Mouse (Mus musculus): Measurements from ENCODE around the gene Tnfaip1. TPM values are rescaled to one million over a fixed set of nuclear protein-coding genes. Genes with fewer than 3 reads are reported as not detected.

The Tnfaip1 gene
- polyA plus RNA-seq, 1 experiment from 2014 or later: 42.1 TPM

GRCm38 (mm10) chr11:78515549-78516325, 20.4 kb downstream of the Tnfaip1 start:
- Histone ChIP-seq H3K9me3 (ENCODE audit: control insufficient read depth, low read length) (no peaks in the 10 kb centered on the region), H3K4me3 (ENCODE audit: low read depth, low read length) (no peak overlapping the region), H3K27me3 (replicated peaks; ENCODE audit: control insufficient read depth, insufficient read depth, low read length) (no peaks in the 10 kb centered on the region), H3K9ac (ENCODE audit: low read depth, low read length) (no peak overlapping the region), H3K4me2 (no peak overlapping the region), H3K36me3 (ENCODE audit: control insufficient read depth, insufficient read depth, low read length) (peaks cover 37% of the 10 kb centered on the region), H3K27ac (ENCODE audit: low read depth, low read length) (no peak overlapping the region), H3K4me1 (replicated peaks; ENCODE audit: control insufficient read depth, insufficient read depth, low read length) (peaks cover 7% of the 10 kb centered on the region)
- ATAC-seq (replicated peaks; ENCODE audit: low FRiP score) (no peak), DNase-seq (ENCODE audit: low spot score) (no peak)
- WGBS: 61% methylated on average over 2 of the region's 2 CpGs

GRCm38 (mm10) chr11:78513106-78513790, 22.9 kb downstream of the Tnfaip1 start:
- DNase-seq (ENCODE audit: low spot score): no peak
- H3K4me2 ChIP-seq: peak overlapping the region; percentile 84
- peaks cover 32% of the 10 kb centered on the region for H3K36me3 ChIP-seq (ENCODE audit: control insufficient read depth, insufficient read depth, low read length)
- peak overlapping the region; percentile 96 for H3K4me3 ChIP-seq (ENCODE audit: low read depth, low read length)
- peak overlapping the region; percentile 98 for H3K9ac ChIP-seq (ENCODE audit: low read depth, low read length)
- peaks cover 7% of the 10 kb centered on the region for H3K4me1 ChIP-seq (replicated peaks; ENCODE audit: control insufficient read depth, insufficient read depth, low read length)
- H3K9me3 ChIP-seq (ENCODE audit: control insufficient read depth, low read length): no peaks in the 10 kb centered on the region
- H3K27ac ChIP-seq (ENCODE audit: low read depth, low read length): no peak overlapping the region
- ATAC-seq (replicated peaks; ENCODE audit: low FRiP score): no peak
- no peaks in the 10 kb centered on the region for H3K27me3 ChIP-seq (replicated peaks; ENCODE audit: control insufficient read depth, insufficient read depth, low read length)
- 71% methylated on average over 3 of the region's 3 CpGs for WGBS

- no peaks in the 10 kb centered on the region for H3K27me3 ChIP-seq (replicated peaks; ENCODE audit: control insufficient read depth, insufficient read depth, low read length)
- H3K4me1 ChIP-seq (replicated peaks; ENCODE audit: control insufficient read depth, insufficient read depth, low read length): peaks cover 7% of the 10 kb centered on the region
- H3K9me3 ChIP-seq (ENCODE audit: control insufficient read depth, low read length): no peaks in the 10 kb centered on the region
- whole genome bisulfite sequencing: 1% methylated on average over 67 of the region's 67 CpGs
- peak within 1 kb of the TSS; percentile 80 for H3K27ac ChIP-seq (ENCODE audit: low read depth, low read length)
- peak; percentile 92 for DNase-seq (ENCODE audit: low spot score)
- peaks cover 33% of the 10 kb centered on the region for H3K36me3 ChIP-seq (ENCODE audit: control insufficient read depth, insufficient read depth, low read length)
- ATAC-seq (replicated peaks; ENCODE audit: low FRiP score): peak; percentile 97
- H3K9ac ChIP-seq (ENCODE audit: low read depth, low read length): peak within 1 kb of the TSS; percentile 98
- peak within 1 kb of the TSS; percentile 96 for H3K4me3 ChIP-seq (ENCODE audit: low read depth, low read length)
- H3K4me2 ChIP-seq: peak within 1 kb of the TSS; percentile 84
Measured at GRCm38 (mm10) chr11:78512025-78512957, 23.8 kb downstream of the Tnfaip1 start, which contains the start of the genes Tmem199 and Poldip2. Gene Tmem199, minus strand, starts transcription at chr11:78512172. Gene Poldip2, plus strand, starts transcription at chr11:78512193.

- H3K4me1 ChIP-seq (replicated peaks; ENCODE audit: control insufficient read depth, insufficient read depth, low read length): peaks cover 7% of the 10 kb centered on the region
- ATAC-seq (replicated peaks; ENCODE audit: low FRiP score) (no peak), DNase-seq (ENCODE audit: low spot score) (no peak)
- no peak overlapping the region for H3K9ac ChIP-seq (ENCODE audit: low read depth, low read length)
- H3K27me3 ChIP-seq (replicated peaks; ENCODE audit: control insufficient read depth, insufficient read depth, low read length): no peaks in the 10 kb centered on the region
- H3K9me3 ChIP-seq (ENCODE audit: control insufficient read depth, low read length): no peaks in the 10 kb centered on the region
- H3K4me3 ChIP-seq (ENCODE audit: low read depth, low read length): no peak overlapping the region
- WGBS: 74% methylated on average over 5 of the region's 5 CpGs
- H3K27ac ChIP-seq (ENCODE audit: low read depth, low read length): no peak overlapping the region
- H3K4me2 ChIP-seq: no peak overlapping the region
- peaks cover 12% of the 10 kb centered on the region; the same call in 1 of the 2 replicates for H3K36me3 ChIP-seq (ENCODE audit: control insufficient read depth, insufficient read depth, low read length)
Measured at GRCm38 (mm10) chr11:78509148-78509547, 27.0 kb downstream of the Tnfaip1 start.

- peaks cover 9% of the 10 kb centered on the region; the same call in 1 of the 2 replicates for H3K36me3 ChIP-seq (ENCODE audit: control insufficient read depth, insufficient read depth, low read length)
- no peak overlapping the region for H3K9ac ChIP-seq (ENCODE audit: low read depth, low read length)
- 76% methylated on average over 3 of the region's 3 CpGs for WGBS
Measured at GRCm38 (mm10) chr11:78505430-78505829, 30.7 kb downstream of the Tnfaip1 start.

GRCm38 (mm10) chr11:78502909-78503650, 33.1 kb downstream of the Tnfaip1 start, which contains the start of gene Sebox:
Gene Sebox, plus strand, starts transcription at chr11:78503447.
- no peak for DNase-seq (ENCODE audit: low spot score)
- Histone ChIP-seq H3K36me3 (ENCODE audit: control insufficient read depth, insufficient read depth, low read length) (peaks cover 5% of the 10 kb centered on the region; the same call in 1 of the 2 replicates), H3K4me3 (ENCODE audit: low read depth, low read length) (no peak within 1 kb of the TSS), H3K9me3 (ENCODE audit: control insufficient read depth, low read length) (no peaks in the 10 kb centered on the region), H3K4me1 (replicated peaks; ENCODE audit: control insufficient read depth, insufficient read depth, low read length) (no peaks in the 10 kb centered on the region), H3K27me3 (replicated peaks; ENCODE audit: control insufficient read depth, insufficient read depth, low read length) (peaks cover 23% of the 10 kb centered on the region), H3K9ac (ENCODE audit: low read depth, low read length) (no peak within 1 kb of the TSS), H3K27ac (ENCODE audit: low read depth, low read length) (no peak within 1 kb of the TSS), H3K4me2 (no peak within 1 kb of the TSS)
- ATAC-seq (replicated peaks; ENCODE audit: low FRiP score): no peak
- WGBS: 66% methylated on average over 7 of the region's 7 CpGs

More at GRCm38 (mm10) chr11:78505430-78505829, 30.7 kb downstream of the Tnfaip1 start:
- H3K4me2 ChIP-seq: no peak overlapping the region
- DNase-seq (ENCODE audit: low spot score): no peak
- no peak overlapping the region for H3K27ac ChIP-seq (ENCODE audit: low read depth, low read length)
- peaks cover 4% of the 10 kb centered on the region for H3K27me3 ChIP-seq (replicated peaks; ENCODE audit: control insufficient read depth, insufficient read depth, low read length)
- H3K4me1 ChIP-seq (replicated peaks; ENCODE audit: control insufficient read depth, insufficient read depth, low read length): no peaks in the 10 kb centered on the region
- H3K9me3 ChIP-seq (ENCODE audit: control insufficient read depth, low read length): no peaks in the 10 kb centered on the region
- no peak for ATAC-seq (replicated peaks; ENCODE audit: low FRiP score)
- H3K4me3 ChIP-seq (ENCODE audit: low read depth, low read length): no peak overlapping the region

GRCm38 (mm10) chr11:78501529-78501928, 34.6 kb downstream of the Tnfaip1 start:
- Histone ChIP-seq H3K4me3 (ENCODE audit: low read depth, low read length) (no peak overlapping the region), H3K9me3 (ENCODE audit: control insufficient read depth, low read length) (no peaks in the 10 kb centered on the region), H3K27ac (ENCODE audit: low read depth, low read length) (no peak overlapping the region), H3K4me1 (replicated peaks; ENCODE audit: control insufficient read depth, insufficient read depth, low read length) (peaks cover 7% of the 10 kb centered on the region), H3K27me3 (replicated peaks; ENCODE audit: control insufficient read depth, insufficient read depth, low read length) (peaks cover 32% of the 10 kb centered on the region), H3K36me3 (ENCODE audit: control insufficient read depth, insufficient read depth, low read length) (no peaks in the 10 kb centered on the region), H3K4me2 (peak overlapping the region; percentile 35), H3K9ac (ENCODE audit: low read depth, low read length) (no peak overlapping the region)
- WGBS: 67% methylated on average over 20 of the region's 20 CpGs
- DNase-seq (ENCODE audit: low spot score) (no peak), ATAC-seq (replicated peaks; ENCODE audit: low FRiP score) (no peak)
